8 mouse cellular contexts compared by ENCODE assay signal in the genomic region with DNA sequence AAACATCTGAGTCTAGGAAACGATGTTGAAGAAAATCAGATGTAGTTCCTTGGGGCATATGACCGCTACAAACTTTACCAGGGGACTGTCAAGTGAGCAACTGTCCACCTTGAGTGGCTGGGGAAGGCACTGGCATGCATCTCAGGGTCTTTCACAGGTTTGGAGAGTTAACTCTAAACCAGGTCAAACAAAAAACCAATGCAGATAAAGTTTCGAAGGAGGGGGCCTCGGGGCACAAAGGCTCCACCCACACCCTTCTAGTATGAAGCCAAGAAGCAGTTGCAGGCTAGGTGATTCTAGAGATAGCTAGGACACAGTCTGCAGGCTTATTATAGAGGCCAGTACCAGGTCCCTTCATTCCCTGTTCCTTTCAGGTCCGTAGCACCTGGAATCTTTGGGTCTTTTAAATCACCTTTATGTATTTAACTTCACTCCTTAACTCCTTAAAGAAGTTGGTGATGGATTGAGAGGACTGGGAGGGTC. TPM values are rescaled to one million over a fixed set of nuclear protein-coding genes. Genes with fewer than 3 reads are reported as not detected.
DNase-seq lines count a peak whose midpoint lies in the region; ATAC-seq and TF ChIP-seq lines count a peak whose summit lies in the region.

No protein-coding gene starts in this region.

- DNase-seq in kidney, postnatal 0 days (ENCODE audit: low spot score): no peak
- no peak for DNase-seq in kidney, postnatal 10 days
- no peak for DNase-seq in B cell, adult 2 months
- DNase-seq in ovary, postnatal 14 days (ENCODE audit: low spot score): no peak
- DNase-seq in gastrocnemius, postnatal 14 days: no peak

- WGBS in kidney, postnatal 0 days: 14% methylated on average over 5 of the region's 5 CpGs
- 25% methylated on average over 5 of the region's 5 CpGs for WGBS in embryonic facial prominence, embryonic 12.5 days
- WGBS in intestine, embryonic 15.5 days: 20% methylated on average over 5 of the region's 5 CpGs
- 45% methylated on average over 5 of the region's 5 CpGs for WGBS in midbrain, embryonic 16.5 days

- H3K27me3 ChIP-seq in kidney, postnatal 0 days (ENCODE audit: insufficient read depth, low read length): no peaks in the 10 kb centered on the region
- no peaks in the 10 kb centered on the region for H3K27me3 ChIP-seq in embryonic facial prominence, embryonic 12.5 days
- H3K27me3 ChIP-seq in intestine, embryonic 15.5 days (replicated peaks): no peaks in the 10 kb centered on the region
- H3K27me3 ChIP-seq in midbrain, embryonic 16.5 days (ENCODE audit: control insufficient read depth, insufficient read depth, low read depth, low read length): no peaks in the 10 kb centered on the region

- H3K27ac ChIP-seq in kidney, postnatal 0 days: peak overlapping the region; percentile 52; the same call in 1 of the 2 replicates
- H3K27ac ChIP-seq in embryonic facial prominence, embryonic 12.5 days: no peak overlapping the region
- no peak overlapping the region for H3K27ac ChIP-seq in intestine, embryonic 15.5 days
- no peak overlapping the region for H3K27ac ChIP-seq in midbrain, embryonic 16.5 days (ENCODE audit: low read length)

- ATAC-seq in kidney, postnatal 0 days (replicated peaks; ENCODE audit: low FRiP score, low read depth): peak; percentile 50
- ATAC-seq in embryonic facial prominence, embryonic 12.5 days (ENCODE audit: insufficient number of reproducible peaks, insufficient read depth, low FRiP score, low TSS enrichment): no peak
- ATAC-seq in intestine, embryonic 15.5 days: peak; percentile 74
- peak; percentile 50 for ATAC-seq in midbrain, embryonic 16.5 days

- H3K4me2 ChIP-seq in kidney, postnatal 0 days (ENCODE audit: low read length): peak overlapping the region; percentile 86
- peak overlapping the region; percentile 81 for H3K4me2 ChIP-seq in embryonic facial prominence, embryonic 12.5 days (replicated peaks)
- H3K4me2 ChIP-seq in intestine, embryonic 15.5 days (replicated peaks): peak overlapping the region; percentile 85
- peak overlapping the region; percentile 86 for H3K4me2 ChIP-seq in midbrain, embryonic 16.5 days (ENCODE audit: low read length)

- H3K9me3 ChIP-seq in kidney, postnatal 0 days (replicated peaks; ENCODE audit: low read length): no peaks in the 10 kb centered on the region
- H3K9me3 ChIP-seq in embryonic facial prominence, embryonic 12.5 days: no peaks in the 10 kb centered on the region
- no peaks in the 10 kb centered on the region for H3K9me3 ChIP-seq in intestine, embryonic 15.5 days
- H3K9me3 ChIP-seq in midbrain, embryonic 16.5 days (replicated peaks; ENCODE audit: control insufficient read depth, low read length, poor library complexity, severe bottlenecking): no peaks in the 10 kb centered on the region

- no peak for TF ChIP-seq CTCF in kidney, postnatal 0 days (IDR thresholded peaks at IDR 0.05; ENCODE audit: low read depth)

- no peaks in the 10 kb centered on the region for H3K36me3 ChIP-seq in kidney, postnatal 0 days (ENCODE audit: insufficient read depth, low read length)
- peaks cover 13% of the 10 kb centered on the region for H3K36me3 ChIP-seq in embryonic facial prominence, embryonic 12.5 days
- H3K36me3 ChIP-seq in intestine, embryonic 15.5 days: no peaks in the 10 kb centered on the region
- H3K36me3 ChIP-seq in midbrain, embryonic 16.5 days (ENCODE audit: control insufficient read depth, insufficient read depth, low read length): no peaks in the 10 kb centered on the region

- peak overlapping the region; percentile 70 for H3K4me3 ChIP-seq in kidney, postnatal 0 days (replicated peaks; ENCODE audit: low read depth, low read length)
- peak overlapping the region; percentile 84 for H3K4me3 ChIP-seq in embryonic facial prominence, embryonic 12.5 days
- peak overlapping the region; percentile 73 for H3K4me3 ChIP-seq in intestine, embryonic 15.5 days (replicated peaks)
- H3K4me3 ChIP-seq in midbrain, embryonic 16.5 days (ENCODE audit: low read depth, low read length): peak overlapping the region; percentile 71

- intact Hi-C loops in gastrocnemius, postnatal 14 days (cut with DNase I; ENCODE audit: low total_unique reads): no loop called here

- H3K9ac ChIP-seq in kidney, postnatal 0 days (ENCODE audit: low read depth, low read length): peak overlapping the region; percentile 71
- H3K9ac ChIP-seq in embryonic facial prominence, embryonic 12.5 days: peak overlapping the region; percentile 83
- no peak overlapping the region for H3K9ac ChIP-seq in intestine, embryonic 15.5 days
- H3K9ac ChIP-seq in midbrain, embryonic 16.5 days (ENCODE audit: low read depth, low read length): peak overlapping the region; percentile 70

- peaks cover 10% of the 10 kb centered on the region; the same call in 1 of the 2 replicates for H3K4me1 ChIP-seq in kidney, postnatal 0 days (replicated peaks; ENCODE audit: insufficient read depth, low read length)
- H3K4me1 ChIP-seq in embryonic facial prominence, embryonic 12.5 days: no peaks in the 10 kb centered on the region
- peaks cover 11% of the 10 kb centered on the region; the same call in 1 of the 2 replicates for H3K4me1 ChIP-seq in intestine, embryonic 15.5 days (replicated peaks)
- peaks cover 5% of the 10 kb centered on the region; the same call in 1 of the 2 replicates for H3K4me1 ChIP-seq in midbrain, embryonic 16.5 days (ENCODE audit: control insufficient read depth, insufficient read depth, low read length)

RNA-seq across cellular contexts. Expression of a gene that starts 10.5 kb away (rescaled TPM):
- polyA plus RNA-seq in kidney, postnatal 0 days (2015; fragmentation: Nextera tagmentation; extraction: Ambion mirVana): 17.4 and 18.0 TPM in 2 replicates
- 35.8 and 37.0 TPM in 2 replicates for polyA plus RNA-seq in embryonic facial prominence, embryonic 12.5 days (2016; fragmentation: Nextera tagmentation; extraction: Ambion mirVana)
- 31.4 and 33.2 TPM in 2 replicates for polyA plus RNA-seq in intestine, embryonic 15.5 days (2015; fragmentation: Nextera tagmentation; extraction: Ambion mirVana)
- 15.5 and 16.0 TPM in 2 replicates for polyA plus RNA-seq in midbrain, embryonic 16.5 days (2015; fragmentation: Nextera tagmentation; extraction: Ambion mirVana)
- total RNA-seq in gastrocnemius, postnatal 14 days (2021): 1 to 10 TPM; 1.5 to 3.4 TPM
